Mouse (Mus musculus) limb, embryonic 12.5 days (tissue): Measurements from ENCODE around the gene Wfikkn1. TPM values are rescaled to one million over a fixed set of nuclear protein-coding genes. Genes with fewer than 3 reads are reported as not detected.

Experiments
- ATAC-seq: fragments of 200-750 bp; cut with Nextera tagmentation; 2 replicates; pipeline ENCODE4 v1.8.0; 2017; ENCODE audit warnings: low read depth, moderate TSS enrichment; ENCODE audit not compliant: insufficient number of reproducible peaks, insufficient read depth, low FRiP score, low TSS enrichment
- H3K27ac ChIP-seq: fragments of 300-500 bp; sonication (generic); 2 replicates; pipeline ENCODE4 v1.5.1; 2016; ENCODE audit warnings: mild to moderate bottlenecking, moderate library complexity
- H3K27me3 ChIP-seq: fragments of 300-500 bp; sonication (generic); 2 replicates; pipeline ENCODE4 v1.6.1; 2016; ENCODE audit warnings: mild to moderate bottlenecking, moderate library complexity
- H3K36me3 ChIP-seq: fragments of 300-500 bp; sonication (generic); 2 replicates; pipeline ENCODE4 v1.6.1; 2016; ENCODE audit warnings: mild to moderate bottlenecking, moderate library complexity
- H3K4me1 ChIP-seq: fragments of 300-500 bp; sonication (generic); replicated peaks from 2 replicates; pipeline ENCODE4 v1.6.1; 2016
- H3K4me2 ChIP-seq: fragments of 300-500 bp; sonication (generic); 2 replicates; pipeline ENCODE4 v1.6.1; 2016; ENCODE audit warnings: mild to moderate bottlenecking, moderate library complexity
- H3K4me3 ChIP-seq: fragments of 300-500 bp; sonication (generic); replicated peaks from 2 replicates; pipeline ENCODE4 v1.5.1; 2016; ENCODE audit warnings: mild to moderate bottlenecking
- H3K9ac ChIP-seq: fragments of 300-500 bp; sonication (generic); replicated peaks from 2 replicates; pipeline ENCODE4 v1.6.1; 2016; ENCODE audit warnings: mild to moderate bottlenecking, moderate library complexity
- H3K9me3 ChIP-seq: fragments of 300-500 bp; sonication (generic); 2 replicates; pipeline ENCODE4 v1.6.1; 2016; ENCODE audit warnings: mild to moderate bottlenecking, moderate library complexity
- WGBS: fragments of 180-500 bp; shearing (Covaris S2); methylation state at CpG from one replicate; pipeline ENCODE4 v1.1.7; 2016; 5-methylcytosine and 5-hydroxymethylcytosine counted together
- polyA plus RNA-seq: library from polyadenylated mRNA; unstranded; fragments of >200 nt; fragmentation: Nextera tagmentation; extraction: Ambion mirVana; gene quantifications from 2 replicates; pipeline ENCODE4 v1.2.1, GENCODE M21; 2016

Wfikkn1 gene
- polyA plus RNA-seq, result 0.45 and 0.54 TPM in 2 replicates

DNA sequence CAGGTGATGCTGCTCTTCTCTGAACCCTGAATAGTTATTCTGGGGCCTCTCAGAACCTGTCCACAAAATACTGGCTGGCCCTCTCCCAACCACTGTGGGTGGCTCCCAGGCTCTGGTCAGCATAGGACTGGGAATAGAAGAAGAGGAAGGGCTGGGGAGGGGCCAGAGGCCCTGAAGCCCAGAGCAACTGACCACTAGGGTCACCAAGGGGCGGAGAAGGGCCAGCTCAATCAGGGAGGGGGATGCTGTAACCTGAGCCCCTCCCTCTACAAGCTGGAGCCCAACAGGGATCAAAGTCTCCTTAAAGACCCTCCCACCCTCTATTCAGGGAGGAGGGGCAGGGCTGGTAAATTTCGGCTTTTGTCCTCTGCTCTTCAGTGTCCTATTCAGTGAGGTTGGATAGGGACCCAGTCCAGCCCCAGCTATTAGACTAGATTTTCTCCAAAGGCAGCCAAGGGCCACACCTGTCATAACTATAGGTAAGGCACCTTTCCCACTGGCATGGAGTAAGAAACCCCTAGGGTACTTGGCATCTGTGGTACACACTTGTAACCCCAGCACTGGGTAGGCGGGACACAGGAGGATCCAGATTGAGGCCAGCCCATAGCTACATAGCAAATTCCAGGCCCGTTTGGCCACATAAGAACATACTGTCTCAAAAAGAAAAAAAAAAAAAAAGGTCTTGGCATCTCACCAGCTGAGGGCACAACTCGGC, at the start of gene Wfikkn1:
Wfikkn1 (minus strand) TSS at position 663 of the 715 bp plus-strand sequence.
- no peak within 1 kb of the TSS for H3K4me2 ChIP-seq
- H3K4me3 ChIP-seq, result no peak within 1 kb of the TSS
- peak within 1 kb of the TSS; percentile 53 for H3K27ac ChIP-seq
- 25% methylated on average over 5 of the region's 5 CpGs for WGBS
- ATAC-seq, result no peak
- H3K4me1 ChIP-seq, result peaks cover 40% of the 10 kb centered on the region
- H3K9ac ChIP-seq, result no peak within 1 kb of the TSS
- H3K36me3 ChIP-seq, result peaks cover 60% of the 10 kb centered on the region
- no peaks in the 10 kb centered on the region for H3K9me3 ChIP-seq
- H3K27me3 ChIP-seq, result no peaks in the 10 kb centered on the region

- no peak overlapping the region for H3K27ac ChIP-seq
- H3K36me3 ChIP-seq, result peaks cover 48% of the 10 kb centered on the region
- H3K27me3 ChIP-seq, result no peaks in the 10 kb centered on the region
- H3K4me1 ChIP-seq, result peaks cover 10% of the 10 kb centered on the region; the same call in 1 of the 2 replicates
- WGBS, result 77% methylated on average over 2 of the region's 2 CpGs
- no peak overlapping the region for H3K4me3 ChIP-seq
- no peaks in the 10 kb centered on the region for H3K9me3 ChIP-seq
- ATAC-seq, result no peak
- no peak overlapping the region for H3K9ac ChIP-seq
- no peak overlapping the region for H3K4me2 ChIP-seq
Measured at GRCm38 (mm10) chr17:25925348-25925747, 44.7 kb upstream of the Wfikkn1 start.

DNA sequence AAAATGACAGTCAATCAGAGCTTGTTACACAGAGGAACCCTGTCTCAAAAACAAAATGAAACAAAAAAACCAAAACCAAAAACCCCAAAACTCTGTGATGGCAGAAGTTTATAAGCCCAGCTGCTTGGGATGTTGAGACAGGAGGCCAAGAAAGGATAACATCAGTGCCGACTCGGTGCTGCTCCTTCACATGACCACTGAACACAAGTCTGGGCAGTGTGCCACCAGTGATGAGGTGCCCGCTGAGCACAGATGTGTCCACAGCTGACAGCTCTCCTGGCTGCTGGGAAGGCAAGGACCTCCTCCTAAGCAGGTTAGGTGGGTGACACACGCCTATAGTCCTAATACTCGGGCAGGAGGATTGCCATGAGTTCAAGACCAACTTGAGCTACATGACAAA, 41.5 kb upstream of the Wfikkn1 start:
- Histone ChIP-seq H3K4me1 (peaks cover 25% of the 10 kb centered on the region), H3K27ac (no peak overlapping the region), H3K9me3 (no peaks in the 10 kb centered on the region), H3K9ac (no peak overlapping the region), H3K27me3 (no peaks in the 10 kb centered on the region), H3K36me3 (peaks cover 22% of the 10 kb centered on the region), H3K4me3 (no peak overlapping the region), H3K4me2 (no peak overlapping the region)
- WGBS, result 80% methylated on average over 5 of the region's 5 CpGs
- ATAC-seq, result no peak

DNA sequence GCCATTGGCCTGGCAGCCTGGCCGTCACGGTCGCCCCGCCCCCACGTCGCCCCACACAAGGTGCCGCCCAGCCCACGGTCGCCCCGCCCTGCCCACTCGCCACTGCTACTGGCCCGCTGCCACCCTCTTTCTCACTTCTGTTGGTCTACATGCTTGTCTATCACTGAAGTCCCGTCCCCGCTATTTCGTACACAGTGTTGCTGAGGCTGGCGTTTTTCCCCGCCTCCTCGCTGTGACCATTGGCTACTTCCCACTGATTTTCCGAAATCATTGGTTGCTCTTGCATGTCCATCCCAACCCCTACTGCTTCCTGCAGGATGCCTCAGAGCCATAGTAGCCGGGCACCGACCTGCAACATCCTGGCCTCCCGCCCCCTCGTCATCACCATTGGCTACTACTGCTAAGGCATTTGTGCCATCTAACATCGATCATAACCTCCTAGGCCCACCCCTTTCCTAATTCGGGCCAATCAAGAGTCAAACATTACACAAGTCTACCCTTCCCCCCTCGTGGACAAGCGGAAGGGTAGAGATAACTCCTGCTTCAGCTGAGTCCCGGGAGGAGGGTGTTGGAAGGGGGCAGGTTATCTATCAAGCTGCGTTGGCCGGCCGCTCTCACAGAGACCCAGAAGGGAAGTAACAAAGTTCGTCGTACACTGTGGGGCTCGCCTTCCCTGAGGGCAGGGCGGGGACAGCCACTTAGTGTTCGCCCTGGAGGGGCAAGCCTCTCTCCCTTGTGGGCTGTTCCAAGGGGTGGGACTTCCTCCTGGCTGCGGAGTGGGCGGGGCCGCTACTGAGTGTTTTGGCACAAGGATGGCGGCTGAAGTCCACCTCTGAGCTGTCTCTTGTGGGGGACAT, 39.4 kb upstream of the Wfikkn1 start:
- 1% methylated on average over 34 of the region's 40 CpGs for WGBS
- peak overlapping the region; percentile 87 for H3K9ac ChIP-seq
- ATAC-seq, result peak; percentile 98
- H3K27me3 ChIP-seq, result no peaks in the 10 kb centered on the region
- H3K4me2 ChIP-seq, result peak overlapping the region; percentile 91
- H3K4me3 ChIP-seq, result peak overlapping the region; percentile 96
- H3K4me1 ChIP-seq, result peaks cover 25% of the 10 kb centered on the region
- H3K27ac ChIP-seq, result peak overlapping the region; percentile 92
- peaks cover 12% of the 10 kb centered on the region; the same call in 1 of the 2 replicates for H3K36me3 ChIP-seq
- H3K9me3 ChIP-seq, result no peaks in the 10 kb centered on the region

DNA sequence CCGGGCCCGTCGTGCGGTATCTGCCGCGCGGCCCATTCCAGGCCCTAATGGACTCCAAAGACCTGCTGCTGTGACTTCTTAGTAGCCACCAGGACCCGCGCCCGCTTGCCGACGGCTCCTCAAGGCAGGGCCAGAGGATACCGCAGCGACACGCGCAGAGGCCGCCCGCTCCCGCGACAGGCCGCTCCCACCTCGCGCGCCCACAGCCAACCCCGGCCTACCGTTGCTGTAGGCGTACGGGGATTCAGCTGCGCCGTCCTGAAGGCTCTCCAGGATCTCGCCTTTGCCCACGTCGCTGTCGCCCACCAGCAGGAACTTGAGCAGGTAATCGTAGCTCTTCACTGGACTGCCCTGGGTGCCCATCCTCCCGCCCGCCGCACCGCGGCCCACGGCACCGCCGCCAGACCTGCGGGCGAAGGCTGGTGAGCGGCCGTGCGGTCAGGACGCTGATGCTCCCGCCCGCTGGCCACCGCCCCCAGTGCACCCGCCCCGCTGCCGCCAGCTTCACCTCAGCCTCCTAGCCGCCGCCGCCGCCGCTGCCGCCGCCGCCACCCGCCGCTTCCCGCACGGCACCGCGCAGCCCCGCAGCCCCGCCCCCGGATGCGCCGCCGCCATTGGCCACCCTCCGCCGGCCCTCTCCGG, 38.6 kb upstream of the Wfikkn1 start, which contains the start of gene Rab40c:
Rab40c (minus strand) TSS at position 584 of the 642 bp plus-strand sequence.
- H3K27me3 ChIP-seq, result no peaks in the 10 kb centered on the region

GRCm38 (mm10) chr17:25918037-25918750, 37.5 kb upstream of the Wfikkn1 start:
- H3K9me3 ChIP-seq, result no peaks in the 10 kb centered on the region
- H3K4me3 ChIP-seq, result peak overlapping the region; percentile 96
- no peak for ATAC-seq
- H3K4me1 ChIP-seq, result peaks cover 25% of the 10 kb centered on the region
- 80% methylated on average over 9 of the region's 9 CpGs for WGBS
- peak overlapping the region; percentile 87 for H3K9ac ChIP-seq
- peak overlapping the region; percentile 91 for H3K4me2 ChIP-seq
- no peaks in the 10 kb centered on the region for H3K27me3 ChIP-seq
- H3K27ac ChIP-seq, result no peak overlapping the region
- H3K36me3 ChIP-seq, result peaks cover 19% of the 10 kb centered on the region

More for the DNA sequence above, 38.6 kb upstream of the Wfikkn1 start, which contains the start of gene Rab40c:
- peaks cover 25% of the 10 kb centered on the region for H3K4me1 ChIP-seq
- H3K4me2 ChIP-seq, result peak within 1 kb of the TSS; percentile 91
- peaks cover 12% of the 10 kb centered on the region for H3K36me3 ChIP-seq
- no peak for ATAC-seq
- H3K9me3 ChIP-seq, result no peaks in the 10 kb centered on the region
- H3K9ac ChIP-seq, result peak within 1 kb of the TSS; percentile 87
- H3K27ac ChIP-seq, result peak within 1 kb of the TSS; percentile 92
- peak within 1 kb of the TSS; percentile 96 for H3K4me3 ChIP-seq
- WGBS, result under 1% methylated on average over 52 of the region's 78 CpGs

DNA sequence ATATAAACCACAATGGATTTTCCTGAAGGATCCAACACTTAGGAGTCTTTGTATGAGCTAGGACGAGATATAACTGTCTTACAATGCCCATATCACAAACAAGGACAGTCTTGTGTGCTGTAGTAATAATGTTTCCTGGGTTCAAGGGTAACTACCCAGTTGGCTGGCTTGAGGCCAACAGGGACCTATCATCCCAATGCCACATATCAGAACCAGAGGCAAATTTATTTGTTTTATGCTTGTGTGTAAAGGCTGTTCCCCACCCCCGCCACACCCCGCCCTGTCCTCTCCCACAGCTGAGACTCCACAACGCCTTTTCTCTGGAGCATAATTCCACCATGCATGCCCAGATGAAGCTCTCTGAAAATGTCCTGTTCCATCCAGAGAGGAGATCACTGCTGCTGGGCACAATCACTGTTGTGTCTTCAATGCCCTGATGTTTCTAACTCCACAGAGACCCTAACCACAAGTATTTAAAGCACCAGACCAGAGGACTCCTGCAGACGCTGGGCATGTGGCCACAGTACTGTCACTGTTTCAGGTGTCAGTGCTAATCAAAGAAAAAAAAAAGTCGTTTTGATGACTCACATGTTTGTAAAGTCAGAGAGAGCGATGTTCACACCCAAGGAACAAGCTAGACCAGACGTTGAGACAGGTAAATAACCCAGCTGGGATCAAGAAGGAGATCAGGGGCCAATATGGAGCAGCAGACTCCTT, 36.4 kb upstream of the Wfikkn1 start:
- Histone ChIP-seq H3K27me3 (no peaks in the 10 kb centered on the region), H3K9ac (no peak overlapping the region), H3K4me2 (no peak overlapping the region), H3K4me1 (peaks cover 25% of the 10 kb centered on the region), H3K27ac (no peak overlapping the region), H3K9me3 (no peaks in the 10 kb centered on the region), H3K4me3 (no peak overlapping the region), H3K36me3 (peaks cover 22% of the 10 kb centered on the region)
- ATAC-seq, result no peak
- WGBS, result 84% methylated on average over 8 of the region's 8 CpGs

GRCm38 (mm10) chr17:25914295-25914694, 33.6 kb upstream of the Wfikkn1 start:
- no peak for ATAC-seq
- peaks cover 33% of the 10 kb centered on the region for H3K36me3 ChIP-seq
- no peak overlapping the region for H3K4me3 ChIP-seq
- no peaks in the 10 kb centered on the region for H3K27me3 ChIP-seq
- H3K4me2 ChIP-seq, result no peak overlapping the region
- 89% methylated on average over 4 of the region's 4 CpGs for WGBS
- no peak overlapping the region for H3K9ac ChIP-seq
- no peak overlapping the region for H3K27ac ChIP-seq
- peaks cover 16% of the 10 kb centered on the region for H3K4me1 ChIP-seq
- no peaks in the 10 kb centered on the region for H3K9me3 ChIP-seq

DNA sequence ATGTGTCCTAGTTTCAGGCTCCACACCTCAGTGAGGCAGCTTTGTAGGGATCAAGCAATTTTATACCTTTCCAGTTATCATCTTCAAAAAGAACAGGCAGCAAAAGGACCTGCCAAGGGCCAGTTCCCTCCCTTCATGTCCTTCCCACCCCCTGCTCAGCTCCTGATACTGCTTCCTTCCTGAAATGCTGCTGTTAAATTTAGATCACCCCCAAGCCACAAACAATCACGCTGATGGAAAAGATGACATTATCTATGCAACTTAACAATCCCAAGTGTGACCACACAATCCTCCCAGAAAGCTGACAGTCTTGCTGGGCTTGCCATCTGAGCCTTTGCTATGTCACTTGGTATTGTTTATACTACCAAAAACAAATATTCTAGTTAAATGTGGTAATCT, 33.2 kb upstream of the Wfikkn1 start:
- Histone ChIP-seq H3K27ac (no peak overlapping the region), H3K9ac (no peak overlapping the region), H3K9me3 (no peaks in the 10 kb centered on the region), H3K4me1 (peaks cover 15% of the 10 kb centered on the region), H3K27me3 (no peaks in the 10 kb centered on the region), H3K36me3 (peaks cover 33% of the 10 kb centered on the region), H3K4me3 (no peak overlapping the region), H3K4me2 (no peak overlapping the region)
- WGBS, result 76% methylated on average over 1 of the region's 1 CpGs
- no peak for ATAC-seq

- Histone ChIP-seq H3K36me3 (peaks cover 33% of the 10 kb centered on the region), H3K9ac (no peak overlapping the region), H3K4me2 (no peak overlapping the region), H3K4me3 (no peak overlapping the region), H3K27me3 (no peaks in the 10 kb centered on the region), H3K27ac (no peak overlapping the region), H3K4me1 (peaks cover 9% of the 10 kb centered on the region), H3K9me3 (no peaks in the 10 kb centered on the region)
- WGBS, result 90% methylated on average over 14 of the region's 14 CpGs
- ATAC-seq, result no peak
Measured at GRCm38 (mm10) chr17:25913186-25913876, 32.7 kb upstream of the Wfikkn1 start.
